Mouse (Mus musculus): ENCODE data around the gene Arid3a.
"Not testable (repeated sequence)": the region's sequence is repeated elsewhere in the genome, so short reads cannot be mapped to it uniquely, and the experiment has no call there.

Arid3a gene

GRCm38 (mm10) chr10:79926491-79927323 lies at the start of gene Arid3a:
Gene Arid3a (plus strand): TSS chr10:79927043.
- DNase-seq (ENCODE audit: low read depth, low spot score): peak; percentile 94

GRCm38 (mm10) chr10:79877174-79877573 lies 49.7 kb upstream of the Arid3a start:
- no peak for DNase-seq (ENCODE audit: low read depth, low spot score)

- no peak for DNase-seq (ENCODE audit: low read depth, low spot score)
Measured at GRCm38 (mm10) chr10:79877757-79878156, 49.1 kb upstream of the Arid3a start.

- DNase-seq (ENCODE audit: low read depth, low spot score): no peak
Measured at GRCm38 (mm10) chr10:79879527-79879926, 47.3 kb upstream of the Arid3a start.

- no peak for DNase-seq (ENCODE audit: low read depth, low spot score)
Measured at GRCm38 (mm10) chr10:79880721-79881120, 46.1 kb upstream of the Arid3a start.

GRCm38 (mm10) chr10:79881981-79882380 lies 44.9 kb upstream of the Arid3a start:
- no peak for DNase-seq (ENCODE audit: low read depth, low spot score)

- peak; percentile 64 for DNase-seq (ENCODE audit: low read depth, low spot score)
Measured at GRCm38 (mm10) chr10:79883297-79884084, 43.4 kb upstream of the Arid3a start.

GRCm38 (mm10) chr10:79884446-79884845 lies 42.4 kb upstream of the Arid3a start:
- no peak for DNase-seq (ENCODE audit: low read depth, low spot score)

- DNase-seq (ENCODE audit: low read depth, low spot score): not testable (repeated sequence)
Measured at GRCm38 (mm10) chr10:79884938-79885337, 41.9 kb upstream of the Arid3a start.

- no peak for DNase-seq (ENCODE audit: low read depth, low spot score)
Measured at GRCm38 (mm10) chr10:79886054-79886453, 40.8 kb upstream of the Arid3a start, which contains the start of gene Elane. Gene Elane (plus strand): TSS chr10:79886247.

- DNase-seq (ENCODE audit: low read depth, low spot score): no peak
Measured at GRCm38 (mm10) chr10:79886611-79887010, 40.2 kb upstream of the Arid3a start.

GRCm38 (mm10) chr10:79889386-79889785 lies 37.5 kb upstream of the Arid3a start:
- DNase-seq (ENCODE audit: low read depth, low spot score): no peak

GRCm38 (mm10) chr10:79890670-79891069 lies 36.2 kb upstream of the Arid3a start, which contains the start of gene Cfd:
Gene Cfd (plus strand): TSS chr10:79890853.
- no peak for DNase-seq (ENCODE audit: low read depth, low spot score)

GRCm38 (mm10) chr10:79892451-79893118 lies 34.3 kb upstream of the Arid3a start:
- peak; percentile 60 for DNase-seq (ENCODE audit: low read depth, low spot score)

- DNase-seq (ENCODE audit: low read depth, low spot score): no peak
Measured at GRCm38 (mm10) chr10:79896306-79896705, 30.5 kb upstream of the Arid3a start.

GRCm38 (mm10) chr10:79896814-79897213 lies 30.0 kb upstream of the Arid3a start:
- no peak for DNase-seq (ENCODE audit: low read depth, low spot score)

GRCm38 (mm10) chr10:79897316-79898245 lies 29.3 kb upstream of the Arid3a start:
- no peak for DNase-seq (ENCODE audit: low read depth, low spot score)

- DNase-seq (ENCODE audit: low read depth, low spot score): no peak
Measured at GRCm38 (mm10) chr10:79900951-79901410, 25.9 kb upstream of the Arid3a start.

GRCm38 (mm10) chr10:79906712-79907111 lies 20.1 kb upstream of the Arid3a start:
- no peak for DNase-seq (ENCODE audit: low read depth, low spot score)

- DNase-seq (ENCODE audit: low read depth, low spot score): no peak
Measured at GRCm38 (mm10) chr10:79907415-79907814, 19.4 kb upstream of the Arid3a start.
